Mouse (Mus musculus) heart, postnatal 0 days (tissue): ENCODE measurements around the gene Arhgef28.

Experiments used
- CTCF ChIP-seq: IDR thresholded peaks from 2 replicates; pipeline ENCODE4 v1.5.1; 2016; ENCODE audit warnings: antibody characterized with exemption, control low read depth, low read depth
- EP300 ChIP-seq: IDR thresholded peaks from 2 replicates; pipeline ENCODE4 v1.6.1; 2016; ENCODE audit warnings: antibody characterized with exemption, low read depth

- no peak for TF ChIP-seq CTCF
- TF ChIP-seq EP300, result no peak
Observed at GRCm38 (mm10) chr13:98107621-98108020, 98.6 kb downstream of the Arhgef28 start.
